Mouse (Mus musculus) forebrain, embryonic 16.5 days (tissue): ENCODE results near the gene Mrpl32. TPM values are rescaled to one million over a fixed set of nuclear protein-coding genes. Genes with fewer than 3 reads are reported as not detected.

ENCODE experiments used
- ATAC-seq: fragments of 200-750 bp; cut with Nextera tagmentation; 2 replicates; pipeline ENCODE4 v1.8.0; 2017; ENCODE audit warnings: mild to moderate bottlenecking, moderate library complexity
- H3K27ac ChIP-seq: fragments of 300-500 bp; sonication (generic); 2 replicates; pipeline ENCODE4 v1.5.1; 2014; ENCODE audit warnings: low read length, control low read depth
- H3K27me3 ChIP-seq: fragments of 300-500 bp; sonication (generic); replicated peaks from 2 replicates; pipeline ENCODE4 v1.6.1; 2014; ENCODE audit warnings: low read length; ENCODE audit not compliant: control insufficient read depth, insufficient read depth
- H3K36me3 ChIP-seq: fragments of 300-500 bp; sonication (generic); 2 replicates; pipeline ENCODE4 v1.6.1; 2014; ENCODE audit not compliant: control insufficient read depth, insufficient read depth
- H3K4me1 ChIP-seq: fragments of 300-500 bp; sonication (generic); replicated peaks from 2 replicates; pipeline ENCODE4 v1.6.1; 2014; ENCODE audit warnings: low read length; ENCODE audit not compliant: control insufficient read depth, insufficient read depth
- H3K4me2 ChIP-seq: fragments of 300-500 bp; sonication (generic); 2 replicates; pipeline ENCODE4 v1.6.1; 2014; ENCODE audit warnings: mild to moderate bottlenecking, low read length, control low read depth
- H3K4me3 ChIP-seq: fragments of 300-500 bp; sonication (generic); replicated peaks from 2 replicates; pipeline ENCODE4 v1.5.1; 2014; ENCODE audit warnings: mild to moderate bottlenecking, low read length, control low read depth
- H3K9ac ChIP-seq: fragments of 300-500 bp; sonication (generic); replicated peaks from 2 replicates; pipeline ENCODE4 v1.6.1; 2014; ENCODE audit warnings: low read depth, low read length, control low read depth
- H3K9me3 ChIP-seq: fragments of 300-500 bp; sonication (generic); 2 replicates; pipeline ENCODE4 v1.6.1; 2016; ENCODE audit warnings: low read length; ENCODE audit not compliant: control insufficient read depth
- WGBS: fragments of 180-500 bp; shearing (Covaris S2); extraction: QIAGEN DNeasy Blood & Tissue Kit; methylation state at CpG from one replicate; pipeline ENCODE4 v1.1.7; 2014; 5-methylcytosine and 5-hydroxymethylcytosine counted together
- polyA plus RNA-seq: library from polyadenylated mRNA; unstranded; fragments of >200 nt; fragmentation: Nextera tagmentation; extraction: Ambion mirVana; gene quantifications from 2 replicates; pipeline ENCODE4 v1.2.1, GENCODE M21; 2015

The Mrpl32 gene
- polyA plus RNA-seq = 112 and 123 TPM in 2 replicates

DNA sequence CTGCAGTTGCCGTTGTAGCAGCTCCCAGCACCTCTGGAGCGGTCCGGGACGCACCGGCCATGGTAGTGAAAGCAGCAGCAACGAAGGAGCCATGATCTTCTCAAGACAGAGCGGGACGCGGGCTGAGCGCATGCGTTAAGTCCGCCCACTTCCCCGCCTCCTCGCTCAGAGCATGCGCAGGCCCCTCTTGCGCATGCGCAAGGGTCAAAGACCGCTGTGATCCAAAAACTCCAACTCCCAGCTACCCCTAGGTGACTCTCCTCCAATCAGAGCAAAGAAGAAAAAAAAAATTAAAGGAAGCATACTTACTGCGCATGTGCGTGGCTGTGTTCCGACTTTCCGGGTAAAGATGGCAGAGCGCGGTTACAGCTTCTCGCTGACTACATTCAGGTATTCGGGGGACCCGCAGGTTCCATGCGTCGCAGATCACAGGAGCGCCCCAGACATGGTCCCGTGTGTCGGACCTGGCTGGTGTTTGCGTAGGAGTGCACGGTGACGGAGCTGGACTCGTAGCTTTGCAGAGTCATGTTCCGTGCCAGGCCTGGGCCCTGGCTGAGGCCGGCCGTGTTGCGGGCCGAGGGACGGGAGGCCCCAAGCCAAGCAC, at the start of gene Mrpl32, which contains the start of gene Psma2:
Mrpl32 (minus strand) TSS at position 240 of the 604 bp plus-strand sequence.
Psma2 (plus strand) TSS at position 315 of the 604 bp plus-strand sequence.
- no peaks in the 10 kb centered on the region for H3K27me3 ChIP-seq
- H3K9me3 ChIP-seq = no peaks in the 10 kb centered on the region
- peak within 1 kb of the TSS; percentile 100 for H3K4me3 ChIP-seq
- peak within 1 kb of the TSS; percentile 60 for H3K4me2 ChIP-seq
- H3K4me1 ChIP-seq = peaks cover 14% of the 10 kb centered on the region
- H3K36me3 ChIP-seq = peaks cover 3% of the 10 kb centered on the region
- WGBS = under 1% methylated on average over 42 of the region's 42 CpGs
- peak within 1 kb of the TSS; percentile 89 for H3K9ac ChIP-seq
- H3K27ac ChIP-seq = peak within 1 kb of the TSS; percentile 75
- peak; percentile 97 for ATAC-seq

DNA sequence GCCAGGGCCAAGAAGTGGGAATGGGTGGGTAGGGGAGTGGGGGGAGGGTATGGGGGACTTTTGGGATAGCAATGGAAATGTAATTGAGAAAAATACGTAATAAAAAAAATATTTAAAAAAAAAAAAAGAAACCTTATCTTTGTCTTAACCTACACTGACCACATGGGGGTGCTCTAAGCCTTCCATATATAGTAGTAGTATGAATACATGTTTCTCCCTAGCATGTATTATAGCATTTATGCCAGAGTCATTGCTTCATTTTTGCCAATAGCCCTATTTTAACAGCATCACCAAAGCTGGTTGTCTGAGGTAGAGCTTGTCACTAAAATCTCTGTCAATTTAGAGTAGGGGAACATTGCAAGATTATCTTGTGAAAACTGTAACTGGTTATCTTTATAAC, 36.3 kb upstream of the Mrpl32 start:
- 7% methylated on average over 1 of the region's 1 CpGs for WGBS
- Histone ChIP-seq H3K9ac (no peak overlapping the region), H3K4me2 (no peak overlapping the region), H3K9me3 (no peaks in the 10 kb centered on the region), H3K27me3 (no peaks in the 10 kb centered on the region), H3K4me3 (no peak overlapping the region), H3K27ac (no peak overlapping the region), H3K4me1 (no peaks in the 10 kb centered on the region), H3K36me3 (no peaks in the 10 kb centered on the region)
- ATAC-seq = peak; percentile 75; the same call in 1 of the 2 replicates

DNA sequence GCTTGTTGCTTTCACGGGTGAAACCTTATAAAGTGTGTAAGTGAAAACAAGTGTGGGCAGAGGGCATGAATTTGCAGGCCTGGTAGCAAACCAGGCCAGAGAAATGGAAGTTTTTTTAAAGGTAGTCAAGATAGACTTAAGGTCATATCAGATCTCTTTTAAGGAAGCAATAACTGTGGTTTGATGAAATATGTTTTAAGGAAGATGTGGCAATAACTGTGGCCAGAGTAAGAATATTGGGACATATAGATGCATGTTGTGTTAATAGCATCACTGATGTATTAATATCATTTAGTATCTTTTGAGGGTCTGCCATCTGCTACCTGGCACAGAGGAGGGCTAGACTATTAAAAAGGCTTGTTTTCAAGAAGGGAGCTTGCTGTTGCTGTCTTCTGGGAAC, 27.0 kb upstream of the Mrpl32 start:
- Histone ChIP-seq H3K4me3 (no peak overlapping the region), H3K4me2 (no peak overlapping the region), H3K27ac (no peak overlapping the region), H3K4me1 (no peaks in the 10 kb centered on the region), H3K27me3 (no peaks in the 10 kb centered on the region), H3K36me3 (peaks cover 14% of the 10 kb centered on the region), H3K9ac (no peak overlapping the region), H3K9me3 (no peaks in the 10 kb centered on the region)
- ATAC-seq = no peak
- 70% methylated on average over 1 of the region's 1 CpGs for WGBS

DNA sequence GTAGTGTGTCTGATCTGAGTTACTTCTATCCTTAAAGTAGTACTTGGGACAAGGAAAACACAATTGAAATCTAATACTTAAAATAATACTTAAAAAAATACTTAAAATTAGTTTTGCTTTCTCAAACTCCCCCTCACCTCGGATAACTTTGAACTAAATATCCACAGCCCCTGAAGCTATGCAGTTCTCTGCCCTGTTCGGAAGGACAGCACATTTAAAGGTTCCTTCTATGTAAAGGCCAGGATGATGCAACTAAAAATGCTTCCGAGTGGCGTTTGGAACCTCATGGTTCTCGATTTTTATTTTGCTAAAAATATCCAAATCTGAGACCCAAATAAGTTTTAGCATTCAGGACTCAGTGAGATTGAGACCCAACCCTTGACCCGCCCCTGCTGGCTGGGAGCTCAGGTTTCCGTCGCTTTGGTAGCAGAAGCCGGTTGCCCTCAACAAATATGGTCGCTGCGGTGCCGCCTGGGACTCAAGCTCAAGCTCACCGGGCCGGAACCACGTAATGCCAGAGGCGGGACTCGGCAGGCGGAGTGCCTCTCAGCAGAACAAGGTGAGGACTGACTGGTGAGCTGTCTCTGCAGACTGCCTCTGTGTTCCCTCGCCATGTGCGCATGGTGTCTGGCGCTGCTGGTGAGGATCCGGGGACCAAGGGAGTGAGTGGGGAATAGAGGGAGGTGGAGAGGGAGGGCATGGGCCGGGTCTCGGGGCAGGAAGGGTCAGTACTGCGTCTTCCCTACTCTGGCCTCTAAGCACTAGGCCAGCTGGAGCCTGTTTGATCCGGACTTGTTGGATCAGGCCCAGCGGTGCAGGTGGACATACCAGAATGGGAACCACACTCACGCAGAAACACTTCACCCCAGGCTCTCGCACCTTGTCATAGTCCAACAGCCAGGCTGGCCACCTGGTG, 17.0 kb upstream of the Mrpl32 start, which contains the start of gene AW209491:
AW209491 (plus strand) TSS at position 429 of the 916 bp plus-strand sequence.
- WGBS = 1% methylated on average over 29 of the region's 29 CpGs
- Histone ChIP-seq H3K36me3 (peaks cover 18% of the 10 kb centered on the region), H3K9me3 (no peaks in the 10 kb centered on the region), H3K9ac (peak within 1 kb of the TSS; percentile 86), H3K27ac (peak within 1 kb of the TSS; percentile 72), H3K27me3 (no peaks in the 10 kb centered on the region), H3K4me1 (peaks cover 11% of the 10 kb centered on the region), H3K4me2 (peak within 1 kb of the TSS; percentile 66), H3K4me3 (peak within 1 kb of the TSS; percentile 71)
- ATAC-seq = peak; percentile 98

DNA sequence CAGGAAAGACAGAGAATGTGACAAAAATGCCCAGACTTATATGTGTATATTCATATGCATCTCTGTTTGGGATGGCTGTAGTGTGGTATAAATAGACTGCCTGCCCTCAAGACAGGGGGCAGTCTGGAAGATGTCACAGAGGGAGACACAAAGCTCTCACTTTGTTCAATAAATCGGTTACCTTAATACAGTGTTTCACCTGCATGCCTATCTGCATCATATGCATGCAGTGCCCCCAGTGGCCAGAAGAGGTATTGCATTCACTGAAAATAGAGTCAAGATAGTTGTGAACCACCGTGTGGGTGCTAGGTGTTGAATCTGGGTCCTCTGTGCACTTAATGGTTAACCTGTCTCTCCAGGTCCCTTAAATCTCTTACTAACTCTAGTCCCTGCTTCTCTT, 5.8 kb upstream of the Mrpl32 start:
- Histone ChIP-seq H3K27me3 (no peaks in the 10 kb centered on the region), H3K36me3 (peaks cover 30% of the 10 kb centered on the region), H3K9ac (no peak overlapping the region), H3K9me3 (no peaks in the 10 kb centered on the region), H3K4me1 (peaks cover 9% of the 10 kb centered on the region), H3K4me3 (no peak overlapping the region), H3K27ac (no peak overlapping the region), H3K4me2 (no peak overlapping the region)
- peak; percentile 52; the same call in 1 of the 2 replicates for ATAC-seq
- 32% methylated on average over 2 of the region's 2 CpGs for WGBS

DNA sequence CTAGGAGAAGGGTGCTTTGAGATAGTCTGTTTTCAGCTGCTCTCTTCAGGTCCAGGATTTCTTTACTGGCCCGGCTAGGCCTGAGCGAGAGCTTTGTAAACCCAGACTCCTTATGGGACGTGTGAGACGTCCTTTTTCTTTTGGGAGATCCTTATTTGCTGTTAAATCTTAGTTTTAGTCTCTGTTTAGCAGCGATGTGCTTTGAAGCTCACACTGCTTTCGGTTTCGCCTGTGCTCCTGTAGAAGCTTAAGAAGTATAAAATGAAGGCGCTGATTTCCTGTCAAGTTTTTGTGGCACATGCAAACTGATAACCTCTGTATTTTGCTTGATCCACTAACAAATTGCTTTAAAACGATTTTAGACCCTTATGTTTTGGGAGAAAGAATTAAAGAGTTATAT, 588 bp upstream of the Mrpl32 start:
- Histone ChIP-seq H3K9me3 (no peaks in the 10 kb centered on the region), H3K27ac (peak overlapping the region; percentile 35; the same call in 1 of the 2 replicates)

DNA sequence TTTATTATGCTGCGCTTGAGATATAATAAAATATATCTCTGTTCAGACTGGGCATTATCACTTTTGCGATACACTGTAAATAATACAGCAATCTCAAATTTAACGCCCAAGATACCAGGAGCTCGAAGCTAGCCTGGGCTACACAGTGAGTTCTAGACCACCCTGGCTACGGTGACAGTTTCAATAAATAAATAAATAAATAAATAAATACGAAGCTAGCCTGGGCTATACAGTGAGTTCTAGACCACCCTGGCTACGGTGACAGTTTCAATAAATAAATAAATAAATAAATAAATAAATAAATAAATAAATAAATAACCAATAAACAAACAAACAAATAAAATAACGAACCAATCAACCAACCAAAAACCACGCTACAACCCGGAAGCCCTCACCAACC, 502 bp downstream of the Mrpl32 start:
- 10% methylated on average over 10 of the region's 10 CpGs for WGBS
- Histone ChIP-seq H3K9me3 (no peaks in the 10 kb centered on the region), H3K4me2 (peak overlapping the region; percentile 53), H3K4me1 (peaks cover 14% of the 10 kb centered on the region), H3K27me3 (no peaks in the 10 kb centered on the region), H3K9ac (peak overlapping the region; percentile 89), H3K27ac (peak overlapping the region; percentile 75), H3K4me3 (peak overlapping the region; percentile 100), H3K36me3 (no peaks in the 10 kb centered on the region)
- peak; percentile 57 for ATAC-seq

More for the DNA sequence above, 588 bp upstream of the Mrpl32 start:
- Histone ChIP-seq H3K9ac (peak overlapping the region; percentile 81), H3K4me2 (peak overlapping the region; percentile 60), H3K4me1 (peaks cover 14% of the 10 kb centered on the region), H3K36me3 (peaks cover 6% of the 10 kb centered on the region), H3K27me3 (no peaks in the 10 kb centered on the region), H3K4me3 (peak overlapping the region; percentile 100)
- ATAC-seq = no peak
- WGBS = under 1% methylated on average over 9 of the region's 9 CpGs

DNA sequence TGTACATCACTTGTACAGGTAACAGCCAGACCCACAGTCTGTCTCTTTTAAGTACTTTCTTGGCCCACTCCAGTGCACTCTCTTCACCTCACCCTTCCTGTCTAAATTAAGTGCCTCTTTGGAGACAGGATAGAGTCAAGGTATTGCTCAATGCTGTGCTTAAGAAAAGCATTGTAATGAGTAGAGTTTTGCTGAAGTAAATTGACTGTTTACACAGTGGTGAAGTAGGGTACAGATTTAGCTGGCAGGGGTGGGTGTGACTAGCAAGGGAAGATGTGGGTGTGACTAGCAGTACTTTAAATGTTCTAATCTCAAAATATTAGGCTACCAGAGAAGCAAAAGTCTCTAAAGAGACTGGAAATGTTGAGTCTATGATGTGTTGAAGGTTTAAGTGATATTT, 5.3 kb downstream of the Mrpl32 start:
- H3K36me3 ChIP-seq = no peaks in the 10 kb centered on the region
- H3K27ac ChIP-seq = no peak overlapping the region
- H3K27me3 ChIP-seq = no peaks in the 10 kb centered on the region; the same call in 1 of the 2 replicates
- peaks cover 5% of the 10 kb centered on the region for H3K4me1 ChIP-seq
- no peak overlapping the region for H3K9ac ChIP-seq
- no peak overlapping the region for H3K4me2 ChIP-seq
- H3K4me3 ChIP-seq = no peak overlapping the region
- H3K9me3 ChIP-seq = no peaks in the 10 kb centered on the region
- ATAC-seq = no peak

DNA sequence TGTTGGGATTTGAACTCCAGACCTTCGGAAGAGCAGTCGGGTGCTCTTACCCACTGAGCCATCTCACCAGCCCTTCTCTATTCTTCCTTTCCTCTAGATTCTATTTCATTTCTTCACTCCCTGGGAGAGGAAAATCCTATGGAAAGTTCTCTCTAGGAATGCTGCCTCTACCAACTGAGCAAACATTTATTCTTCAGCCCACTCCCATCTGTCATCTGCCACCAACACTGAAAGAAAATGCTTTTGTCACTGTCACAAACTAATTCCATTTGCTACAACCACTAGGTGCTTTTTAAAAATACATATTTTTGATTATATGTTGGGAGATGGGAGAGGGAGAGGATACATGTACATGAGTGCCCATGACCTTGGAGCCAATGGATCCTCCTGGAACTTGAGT, 10.2 kb downstream of the Mrpl32 start:
- Histone ChIP-seq H3K27ac (no peak overlapping the region), H3K9me3 (no peaks in the 10 kb centered on the region), H3K9ac (no peak overlapping the region), H3K36me3 (no peaks in the 10 kb centered on the region), H3K4me3 (no peak overlapping the region), H3K4me2 (no peak overlapping the region), H3K27me3 (no peaks in the 10 kb centered on the region; the same call in 1 of the 2 replicates), H3K4me1 (no peaks in the 10 kb centered on the region)
- 100% methylated on average over 2 of the region's 2 CpGs for WGBS
- ATAC-seq = no peak
